Mouse (Mus musculus): ENCODE measurements around the gene Fam71e1. TPM values are rescaled to one million over a fixed set of nuclear protein-coding genes. Genes with fewer than 3 reads are reported as not detected.
A peak's percentile ranks its signal among the peaks of the same experiment; 100 is the strongest.

Gene Fam71e1
- polyA plus RNA-seq, 1 experiment from 2014 or later: 4.4 TPM

DNA sequence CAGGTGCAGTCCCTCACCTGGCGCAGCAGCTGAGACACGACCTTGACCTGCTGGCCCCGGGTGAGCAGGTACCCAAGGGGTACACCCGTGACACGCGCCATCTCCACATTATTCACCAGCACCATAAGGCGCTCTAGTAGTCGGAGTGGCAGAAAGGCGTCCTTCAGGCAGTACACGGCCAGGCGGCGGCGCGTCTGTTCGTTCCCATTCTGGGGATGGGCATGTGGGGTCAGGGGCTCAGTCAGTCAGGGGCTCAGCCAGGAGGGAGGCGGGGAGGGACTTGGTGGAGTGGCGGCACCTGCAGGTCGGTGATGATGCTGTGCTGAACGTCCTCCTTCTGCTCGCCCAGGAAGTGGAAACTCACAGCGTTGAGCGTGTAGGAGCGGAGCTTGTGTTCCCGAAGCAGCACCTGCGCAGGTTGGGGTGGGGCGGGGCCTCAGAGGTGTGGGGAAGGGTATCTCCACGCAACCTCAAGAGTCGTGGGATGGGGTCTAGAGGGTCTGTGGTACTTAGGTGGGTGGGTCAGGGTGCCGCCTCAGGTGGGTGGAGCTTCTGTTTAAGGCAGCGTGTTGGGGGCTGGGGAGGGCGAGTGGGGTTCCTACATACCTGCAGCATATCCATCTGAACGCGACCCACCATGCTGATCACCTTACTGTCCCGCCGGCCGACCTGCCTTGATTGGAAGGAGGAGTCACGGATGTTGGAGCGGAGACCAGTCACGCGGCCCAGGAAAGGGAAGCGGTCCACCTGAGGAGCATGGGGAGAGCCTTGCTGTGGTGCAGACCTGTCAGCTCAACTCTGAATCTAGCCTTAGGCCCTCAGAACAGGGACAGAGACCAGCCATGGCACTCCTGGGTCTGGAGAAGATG is 42.6 kb downstream of the Fam71e1 start:
- Histone ChIP-seq H3K4me1 (replicated peaks; ENCODE audit: control insufficient read depth, insufficient read depth, low read length) (no peaks in the 10 kb centered on the region), H3K27ac (ENCODE audit: low read depth, low read length) (no peak overlapping the region), H3K27me3 (replicated peaks; ENCODE audit: control insufficient read depth, insufficient read depth, low read length) (no peaks in the 10 kb centered on the region), H3K4me3 (ENCODE audit: low read depth, low read length) (no peak overlapping the region), H3K4me2 (replicated peaks; ENCODE audit: low read depth) (no peak overlapping the region), H3K9me3 (ENCODE audit: control insufficient read depth) (no peaks in the 10 kb centered on the region), H3K36me3 (ENCODE audit: control insufficient read depth, insufficient read depth) (peaks cover 71% of the 10 kb centered on the region), H3K9ac (ENCODE audit: low read depth, low read length) (no peak overlapping the region)
- TF ChIP-seq CTCF (IDR thresholded peaks at IDR 0.05; ENCODE audit: low read depth): 0 out of 2 replicates have a peak, but pooled peaks have one; percentile 4
- WGBS: 91% methylated on average over 41 of the region's 41 CpGs
- ATAC-seq: no peak

DNA sequence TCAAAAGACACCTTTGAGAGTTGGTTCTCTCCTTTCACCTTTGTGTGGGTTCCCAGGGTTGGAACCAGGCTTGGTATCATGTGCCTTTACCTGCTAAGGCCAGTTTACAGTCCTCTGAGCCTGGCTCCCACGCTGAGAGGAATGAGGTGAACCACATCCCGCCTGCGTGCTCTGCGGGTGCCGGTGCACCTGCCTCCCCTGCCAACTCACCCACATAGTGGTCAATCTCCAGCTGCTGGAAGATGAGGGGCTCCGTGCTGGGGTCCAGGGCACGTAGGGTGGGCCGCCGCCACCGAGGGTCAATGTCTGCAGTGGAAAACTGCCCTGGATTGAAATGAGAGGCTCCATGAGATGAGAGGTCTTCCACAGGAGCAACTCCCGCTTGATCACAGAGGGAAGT is 46.2 kb downstream of the Fam71e1 start:
- H3K27ac ChIP-seq (ENCODE audit: low read depth, low read length): no peak overlapping the region; the same call in 1 of the 2 replicates
- H3K4me1 ChIP-seq (replicated peaks; ENCODE audit: control insufficient read depth, insufficient read depth, low read length): no peaks in the 10 kb centered on the region
- no peak overlapping the region for H3K4me2 ChIP-seq (replicated peaks; ENCODE audit: low read depth)
- 94% methylated on average over 11 of the region's 11 CpGs for WGBS
- H3K9me3 ChIP-seq (ENCODE audit: control insufficient read depth): no peaks in the 10 kb centered on the region
- H3K36me3 ChIP-seq (ENCODE audit: control insufficient read depth, insufficient read depth): peaks cover 53% of the 10 kb centered on the region
- no peak for TF ChIP-seq CTCF (IDR thresholded peaks at IDR 0.05; ENCODE audit: low read depth)
- H3K27me3 ChIP-seq (replicated peaks; ENCODE audit: control insufficient read depth, insufficient read depth, low read length): no peaks in the 10 kb centered on the region
- ATAC-seq: no peak
- no peak overlapping the region for H3K4me3 ChIP-seq (ENCODE audit: low read depth, low read length)
- H3K9ac ChIP-seq (ENCODE audit: low read depth, low read length): no peak overlapping the region

DNA sequence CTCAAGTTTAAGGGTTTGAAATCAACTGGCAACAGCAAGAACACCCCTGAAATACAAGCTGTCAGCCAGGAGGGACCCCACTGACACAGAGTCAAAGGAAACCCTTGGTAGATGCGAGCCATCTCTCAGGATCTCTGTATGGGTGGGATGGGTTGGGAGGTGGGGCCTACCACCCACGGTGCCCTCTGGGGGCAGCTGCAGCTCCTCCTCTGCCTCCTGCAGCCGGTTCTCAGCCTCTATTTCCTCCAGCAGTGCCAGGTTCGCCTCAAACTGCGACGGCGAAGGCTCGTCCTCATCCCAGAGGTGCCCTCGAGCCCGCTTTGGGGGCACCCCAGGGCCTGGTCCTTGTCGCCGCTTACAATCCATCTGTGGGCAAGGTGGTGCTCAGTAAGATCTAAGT is 46.7 kb downstream of the Fam71e1 start:
- no peaks in the 10 kb centered on the region for H3K27me3 ChIP-seq (replicated peaks; ENCODE audit: control insufficient read depth, insufficient read depth, low read length)
- H3K27ac ChIP-seq (ENCODE audit: low read depth, low read length): no peak overlapping the region
- no peak overlapping the region for H3K4me2 ChIP-seq (replicated peaks; ENCODE audit: low read depth)
- no peak for ATAC-seq
- 81% methylated on average over 12 of the region's 12 CpGs for WGBS
- no peak overlapping the region for H3K4me3 ChIP-seq (ENCODE audit: low read depth, low read length)
- H3K36me3 ChIP-seq (ENCODE audit: control insufficient read depth, insufficient read depth): peaks cover 48% of the 10 kb centered on the region
- no peak overlapping the region for H3K9ac ChIP-seq (ENCODE audit: low read depth, low read length)
- H3K4me1 ChIP-seq (replicated peaks; ENCODE audit: control insufficient read depth, insufficient read depth, low read length): no peaks in the 10 kb centered on the region
- TF ChIP-seq CTCF (IDR thresholded peaks at IDR 0.05; ENCODE audit: low read depth): no peak
- H3K9me3 ChIP-seq (ENCODE audit: control insufficient read depth): no peaks in the 10 kb centered on the region

DNA sequence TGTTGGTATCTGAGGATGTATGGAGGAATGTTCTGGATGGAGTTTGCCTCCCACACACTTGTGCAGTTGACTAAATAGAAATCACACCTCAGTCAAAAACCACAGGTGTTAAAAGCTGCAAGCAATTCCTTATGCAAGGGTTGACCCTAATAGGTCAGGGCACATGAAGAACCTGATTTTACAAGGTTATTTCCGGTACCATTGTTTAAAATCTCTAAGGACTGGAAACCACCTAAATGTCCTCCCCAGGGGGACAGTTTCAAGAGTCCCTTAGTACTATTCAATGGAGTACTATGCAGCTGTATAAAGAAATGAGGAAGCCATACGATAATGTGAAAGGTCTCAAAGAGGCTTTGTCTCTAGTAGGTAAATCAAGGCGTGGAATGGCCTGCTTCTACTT is 49.9 kb downstream of the Fam71e1 start:
- no peak for ATAC-seq
- H3K4me1 ChIP-seq (replicated peaks; ENCODE audit: control insufficient read depth, insufficient read depth, low read length): no peaks in the 10 kb centered on the region
- H3K4me2 ChIP-seq (replicated peaks; ENCODE audit: low read depth): no peak overlapping the region
- peaks cover 36% of the 10 kb centered on the region for H3K36me3 ChIP-seq (ENCODE audit: control insufficient read depth, insufficient read depth)
- no peak overlapping the region for H3K9ac ChIP-seq (ENCODE audit: low read depth, low read length)
- no peak overlapping the region for H3K27ac ChIP-seq (ENCODE audit: low read depth, low read length)
- 96% methylated on average over 3 of the region's 3 CpGs for WGBS
- H3K9me3 ChIP-seq (ENCODE audit: control insufficient read depth): no peaks in the 10 kb centered on the region
- no peaks in the 10 kb centered on the region for H3K27me3 ChIP-seq (replicated peaks; ENCODE audit: control insufficient read depth, insufficient read depth, low read length)
- H3K4me3 ChIP-seq (ENCODE audit: low read depth, low read length): no peak overlapping the region
- TF ChIP-seq CTCF (IDR thresholded peaks at IDR 0.05; ENCODE audit: low read depth): no peak

DNA sequence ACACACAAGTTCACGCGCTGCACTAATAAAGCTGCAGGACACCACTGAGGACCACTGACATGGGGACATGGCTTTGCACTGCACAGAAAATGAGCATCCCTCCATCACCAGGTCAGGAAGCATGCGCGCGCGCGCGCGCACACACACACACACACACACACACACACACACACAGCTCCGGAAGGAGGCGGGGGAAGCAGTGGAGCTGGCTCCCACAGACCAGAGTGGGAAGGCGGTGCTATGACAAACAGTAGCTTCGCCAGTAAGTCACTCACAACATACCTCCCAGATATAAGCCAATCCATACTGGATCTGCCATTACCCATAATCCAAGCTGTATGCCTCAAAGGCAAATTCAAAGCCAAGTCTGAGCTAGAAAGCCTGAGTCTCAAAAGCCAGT is 50.7 kb downstream of the Fam71e1 start:
- no peak for TF ChIP-seq CTCF (IDR thresholded peaks at IDR 0.05; ENCODE audit: low read depth)
- Histone ChIP-seq H3K9ac (ENCODE audit: low read depth, low read length) (no peak overlapping the region), H3K36me3 (ENCODE audit: control insufficient read depth, insufficient read depth) (peaks cover 38% of the 10 kb centered on the region), H3K9me3 (ENCODE audit: control insufficient read depth) (no peaks in the 10 kb centered on the region), H3K27ac (ENCODE audit: low read depth, low read length) (no peak overlapping the region), H3K27me3 (replicated peaks; ENCODE audit: control insufficient read depth, insufficient read depth, low read length) (no peaks in the 10 kb centered on the region), H3K4me3 (ENCODE audit: low read depth, low read length) (no peak overlapping the region), H3K4me2 (replicated peaks; ENCODE audit: low read depth) (no peak overlapping the region), H3K4me1 (replicated peaks; ENCODE audit: control insufficient read depth, insufficient read depth, low read length) (no peaks in the 10 kb centered on the region)
- WGBS: 94% methylated on average over 13 of the region's 13 CpGs
- ATAC-seq: no peak

DNA sequence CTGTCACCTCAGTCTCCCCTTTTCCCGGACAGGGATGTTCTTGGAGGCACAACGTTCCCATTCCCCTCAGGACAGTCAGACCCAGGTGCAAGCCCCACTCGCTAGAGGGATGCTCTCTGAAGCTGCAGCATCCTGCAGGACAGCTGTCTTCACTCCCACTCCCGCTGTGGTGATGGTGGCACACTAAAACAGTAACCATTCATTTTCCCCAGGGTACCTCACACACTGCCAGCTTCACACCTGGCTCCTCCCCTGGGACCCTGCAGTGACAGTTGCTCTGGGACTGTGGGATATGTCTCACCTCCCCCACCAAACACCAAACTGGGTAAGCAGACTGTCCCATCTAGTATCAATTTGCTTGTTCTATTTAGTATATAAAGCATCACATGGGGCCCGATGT is 51.3 kb downstream of the Fam71e1 start:
- Histone ChIP-seq H3K9ac (ENCODE audit: low read depth, low read length) (peak overlapping the region; percentile 43; the same call in 1 of the 2 replicates), H3K36me3 (ENCODE audit: control insufficient read depth, insufficient read depth) (peaks cover 37% of the 10 kb centered on the region), H3K27ac (ENCODE audit: low read depth, low read length) (no peak overlapping the region), H3K4me2 (replicated peaks; ENCODE audit: low read depth) (peak overlapping the region; percentile 95), H3K4me1 (replicated peaks; ENCODE audit: control insufficient read depth, insufficient read depth, low read length) (no peaks in the 10 kb centered on the region), H3K4me3 (ENCODE audit: low read depth, low read length) (peak overlapping the region; percentile 60), H3K27me3 (replicated peaks; ENCODE audit: control insufficient read depth, insufficient read depth, low read length) (no peaks in the 10 kb centered on the region), H3K9me3 (ENCODE audit: control insufficient read depth) (no peaks in the 10 kb centered on the region)
- no peak for TF ChIP-seq CTCF (IDR thresholded peaks at IDR 0.05; ENCODE audit: low read depth)
- ATAC-seq: no peak
- 24% methylated on average over 5 of the region's 5 CpGs for WGBS

All from intestine, postnatal 0 days (tissue).